In the genomic region with DNA sequence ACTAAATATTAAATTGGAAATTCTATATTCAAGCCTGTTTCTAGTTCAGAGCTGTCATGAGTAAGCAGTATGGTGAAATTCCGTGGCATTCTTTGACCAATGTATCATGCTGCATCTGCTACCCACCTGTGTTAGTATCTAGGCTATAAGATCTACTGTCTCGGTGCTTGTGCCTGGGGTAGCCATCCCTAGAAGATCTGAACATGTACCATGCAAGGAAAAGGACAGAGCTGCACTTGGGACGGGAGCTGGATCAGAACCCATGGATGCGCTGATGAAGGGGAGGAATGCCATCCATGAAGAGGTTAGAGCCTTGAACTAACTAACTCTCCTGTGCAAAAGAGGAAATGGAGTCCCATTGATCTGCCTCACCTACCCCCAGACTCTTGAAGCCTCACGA, we compare ENCODE assay signal across 26 mouse cellular contexts. TPM values are rescaled to one million over a fixed set of nuclear protein-coding genes. Genes with fewer than 3 reads are reported as not detected.
"Had no signal": no experiment of that assay in that cellular context is flagged by ENCODE, and none has a peak within 500 bp of the region (broad histone marks: within the 10 kb centered on the region; RNA-seq: fewer than 3 reads in every experiment).

No protein-coding gene starts in this region.

- ATAC-seq: forebrain, embryonic 16.5 days; hindbrain, embryonic 16.5 days; inflammation-experienced regulatory T-cells, adult 6 months; intestine, embryonic 16.5 days had no signal

- H3K4me3 ChIP-seq: gastrocnemius, adult 2 months; heart, embryonic 13.5 days; heart, embryonic 15.5 days; kidney, embryonic 15.5 days; limb, embryonic 13.5 days; limb, embryonic 15.5 days had no signal

- H3K9me3 ChIP-seq: heart, embryonic 13.5 days; heart, embryonic 15.5 days; kidney, embryonic 15.5 days; limb, embryonic 13.5 days; limb, embryonic 15.5 days had no signal

- H3K27ac ChIP-seq: gastrocnemius, adult 2 months; heart, embryonic 13.5 days; heart, embryonic 15.5 days; hindbrain, embryonic 14.5 days; kidney, embryonic 15.5 days; kidney, postnatal 0 days; limb, embryonic 13.5 days; limb, embryonic 15.5 days had no signal

- H3K36me3 ChIP-seq: heart, embryonic 13.5 days; heart, embryonic 15.5 days; kidney, embryonic 15.5 days had no signal

- H3K4me2 ChIP-seq: heart, embryonic 11.5 days; heart, embryonic 13.5 days; heart, embryonic 15.5 days; hindbrain, embryonic 14.5 days; kidney, embryonic 15.5 days; limb, embryonic 13.5 days; limb, embryonic 15.5 days had no signal

- DNase-seq: gastrocnemius, adult 2 months; gastrocnemius, postnatal 10 days; gastrocnemius, postnatal 25 days; heart, postnatal 4 days; kidney, adult 11 months; kidney, adult 2 months; kidney, adult 9 months; kidney, postnatal 14 days; kidney, postnatal 36 days; layer of hippocampus, adult 9-11 months; layer of hippocampus, postnatal 36 days; left cerebral cortex, postnatal 4 days had no signal

- H3K27me3 ChIP-seq: heart, embryonic 15.5 days had no signal

- H3K9ac ChIP-seq: heart, embryonic 13.5 days; heart, embryonic 15.5 days; hindbrain, embryonic 14.5 days; kidney, embryonic 15.5 days; limb, embryonic 13.5 days; limb, embryonic 15.5 days had no signal

RNA-seq across cellular contexts. Expression of a gene that starts 8.5 kb away (rescaled TPM):
- total RNA-seq: granulocyte monocyte progenitor cell, adult 5-6 weeks; liver, adult 2 months had no signal
- polyA plus RNA-seq: inflammation-experienced regulatory T-cells, adult 6 months; liver, adult 2 months had no signal
